Mouse (Mus musculus) megakaryocyte, embryonic 14.5 days (primary cell): ENCODE results near the gene March6.

Experiments
- FLI1 ChIP-seq: IDR thresholded peaks from 2 replicates; pipeline ENCODE4 v1.6.1; 2012; ENCODE audit warnings: low read length, inconsistent platforms, mixed read lengths
- GATA1 ChIP-seq: IDR thresholded peaks from 3 replicates; pipeline ENCODE4 v1.6.1; 2012; ENCODE audit warnings: mixed read lengths, low read length, inconsistent platforms, borderline replicate concordance

DNA sequence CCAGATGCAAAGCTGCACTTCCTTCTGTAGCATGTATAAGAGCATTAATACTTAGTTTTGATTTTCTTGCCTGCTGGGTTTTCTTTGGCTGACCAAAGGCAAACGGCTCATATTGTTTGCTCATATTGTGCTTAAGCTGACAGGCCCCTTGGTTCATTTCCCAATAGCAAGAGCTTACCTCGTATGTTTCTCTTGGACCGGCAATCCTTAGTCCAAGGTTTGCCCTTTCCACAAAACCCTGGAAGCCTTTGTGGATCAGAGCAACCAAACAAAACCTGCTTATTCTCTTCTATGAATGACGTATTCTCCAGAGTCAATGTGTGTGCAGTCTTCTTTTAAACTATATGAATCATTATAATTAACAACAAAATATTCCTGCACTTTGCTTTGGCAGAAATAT lies 19.5 kb upstream of the March6 start:
- TF ChIP-seq GATA1, result no peak
- TF ChIP-seq FLI1, result no peak
